Mouse (Mus musculus): Measurements from ENCODE around the gene Slc7a8. TPM values are rescaled to one million over a fixed set of nuclear protein-coding genes. Genes with fewer than 3 reads are reported as not detected.

The Slc7a8 gene
- polyA plus RNA-seq, 1 experiment from 2014 or later: 2.8 TPM

GRCm38 (mm10) chr14:54709054-54709453, 72.7 kb downstream of the Slc7a8 start:
- Histone ChIP-seq H3K4me2 (no peak overlapping the region), H3K4me3 (no peak overlapping the region), H3K9me3 (replicated peaks) (no peaks in the 10 kb centered on the region), H3K36me3 (no peaks in the 10 kb centered on the region), H3K27me3 (replicated peaks) (peaks cover 73% of the 10 kb centered on the region), H3K27ac (no peak overlapping the region), H3K9ac (no peak overlapping the region), H3K4me1 (peaks cover 34% of the 10 kb centered on the region)
- 39% methylated on average over 9 of the region's 9 CpGs for WGBS (ENCODE audit: insufficient replicate concordance)
- ATAC-seq: no peak

DNA sequence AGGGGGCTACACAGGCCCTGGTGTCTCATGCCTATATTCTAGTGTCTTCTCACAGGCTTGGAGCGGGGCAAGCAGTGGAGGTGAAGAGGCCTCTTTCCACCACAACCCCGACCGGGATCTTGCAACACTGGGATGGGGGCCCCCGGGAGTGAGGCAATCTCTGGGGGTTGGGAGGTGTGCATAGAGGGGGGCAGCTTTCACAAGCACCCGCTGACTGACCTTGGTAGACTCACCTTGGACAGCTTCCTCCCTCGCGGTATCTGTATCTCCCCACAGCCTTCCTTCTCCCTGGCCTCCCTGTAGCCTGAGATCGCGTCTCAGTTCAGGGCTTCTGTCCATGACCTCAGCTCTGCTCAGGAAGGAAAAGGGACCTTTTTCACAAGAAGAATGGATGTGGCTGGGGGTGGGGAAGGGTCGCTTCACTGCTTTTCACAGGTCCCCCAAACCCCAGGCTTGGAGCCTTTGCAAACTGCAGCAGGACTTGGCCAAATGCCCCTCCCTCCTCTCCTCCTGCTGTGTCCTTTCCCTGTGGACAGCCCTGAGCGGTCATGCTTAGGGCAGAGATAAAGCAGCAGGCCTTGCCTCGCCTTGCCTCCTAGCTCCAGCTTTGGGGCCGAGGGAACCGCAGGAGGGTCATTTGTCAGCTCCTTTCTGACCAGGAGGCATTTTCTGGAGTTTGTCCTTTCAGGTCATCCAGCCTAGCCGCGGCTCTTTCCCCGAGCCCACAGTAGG, 75.0 kb downstream of the Slc7a8 start:
- no peak for ATAC-seq
- no peak overlapping the region for H3K4me3 ChIP-seq
- peak overlapping the region; percentile 10; the same call in 1 of the 2 replicates for H3K27ac ChIP-seq

GRCm38 (mm10) chr14:54705844-54706243, 75.9 kb downstream of the Slc7a8 start:
- Histone ChIP-seq H3K36me3 (no peaks in the 10 kb centered on the region), H3K4me1 (peaks cover 34% of the 10 kb centered on the region), H3K9ac (no peak overlapping the region), H3K27me3 (replicated peaks) (peaks cover 85% of the 10 kb centered on the region), H3K27ac (peak overlapping the region; percentile 43), H3K9me3 (replicated peaks) (no peaks in the 10 kb centered on the region), H3K4me2 (peak overlapping the region; percentile 38), H3K4me3 (no peak overlapping the region)
- WGBS (ENCODE audit: insufficient replicate concordance): 5% methylated on average over 5 of the region's 5 CpGs
- ATAC-seq: peak; percentile 94

More for the DNA sequence above, 75.0 kb downstream of the Slc7a8 start:
- H3K4me1 ChIP-seq: peaks cover 34% of the 10 kb centered on the region
- peaks cover 90% of the 10 kb centered on the region for H3K27me3 ChIP-seq (replicated peaks)
- no peaks in the 10 kb centered on the region for H3K36me3 ChIP-seq
- H3K4me2 ChIP-seq: peak overlapping the region; percentile 38
- no peaks in the 10 kb centered on the region for H3K9me3 ChIP-seq (replicated peaks)
- no peak overlapping the region for H3K9ac ChIP-seq
- 15% methylated on average over 17 of the region's 17 CpGs for WGBS (ENCODE audit: insufficient replicate concordance)

GRCm38 (mm10) chr14:54703207-54703606, 78.5 kb downstream of the Slc7a8 start:
- H3K27me3 ChIP-seq (replicated peaks): peaks cover 77% of the 10 kb centered on the region
- H3K4me3 ChIP-seq: no peak overlapping the region
- no peak overlapping the region for H3K4me2 ChIP-seq
- WGBS (ENCODE audit: insufficient replicate concordance): 31% methylated on average over 10 of the region's 10 CpGs
- no peak overlapping the region for H3K27ac ChIP-seq
- no peak overlapping the region for H3K9ac ChIP-seq
- H3K4me1 ChIP-seq: peaks cover 29% of the 10 kb centered on the region
- H3K9me3 ChIP-seq (replicated peaks): no peaks in the 10 kb centered on the region
- no peak for ATAC-seq
- no peaks in the 10 kb centered on the region for H3K36me3 ChIP-seq

GRCm38 (mm10) chr14:54701298-54701697, 80.4 kb downstream of the Slc7a8 start:
- Histone ChIP-seq H3K9ac (no peak overlapping the region), H3K4me2 (no peak overlapping the region), H3K27me3 (replicated peaks) (peaks cover 68% of the 10 kb centered on the region), H3K9me3 (replicated peaks) (no peaks in the 10 kb centered on the region), H3K27ac (no peak overlapping the region), H3K36me3 (no peaks in the 10 kb centered on the region), H3K4me3 (no peak overlapping the region), H3K4me1 (peaks cover 22% of the 10 kb centered on the region)
- ATAC-seq: no peak
- 7% methylated on average over 6 of the region's 6 CpGs for WGBS (ENCODE audit: insufficient replicate concordance)

GRCm38 (mm10) chr14:54699586-54699985, 82.2 kb downstream of the Slc7a8 start:
- Histone ChIP-seq H3K4me3 (no peak overlapping the region), H3K9me3 (replicated peaks) (no peaks in the 10 kb centered on the region), H3K27me3 (replicated peaks) (peaks cover 60% of the 10 kb centered on the region), H3K4me2 (no peak overlapping the region), H3K4me1 (peaks cover 13% of the 10 kb centered on the region; the same call in 1 of the 2 replicates), H3K9ac (no peak overlapping the region), H3K27ac (no peak overlapping the region), H3K36me3 (no peaks in the 10 kb centered on the region)
- 44% methylated on average over 3 of the region's 3 CpGs for WGBS (ENCODE audit: insufficient replicate concordance)
- ATAC-seq: no peak

DNA sequence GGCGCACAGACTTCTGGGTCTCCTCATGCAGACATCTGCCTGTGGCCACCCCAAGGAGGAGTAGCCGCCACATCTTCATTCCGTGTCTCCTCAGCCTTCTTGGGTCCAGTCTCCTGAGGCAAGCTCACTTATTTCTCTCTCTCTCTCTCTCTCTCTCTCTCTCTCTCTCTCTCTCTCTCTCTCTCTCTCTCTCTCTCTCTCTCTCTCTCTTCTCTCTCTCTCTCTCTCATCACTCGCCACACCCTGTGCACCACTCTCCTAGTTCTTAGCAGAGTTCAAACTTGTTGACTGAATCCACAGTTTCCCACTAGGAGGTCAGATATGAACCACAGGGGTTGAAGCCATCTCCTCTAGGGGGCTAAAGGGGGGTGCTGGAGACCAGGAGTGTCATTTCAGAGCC, 83.0 kb downstream of the Slc7a8 start, which contains the start of gene Gm29776:
Gm29776 (minus strand) TSS at position 101 of the 400 bp plus-strand sequence.
- 54% methylated on average over 4 of the region's 4 CpGs for WGBS (ENCODE audit: insufficient replicate concordance)
- no peak for ATAC-seq
- Histone ChIP-seq H3K27ac (no peak within 1 kb of the TSS), H3K4me3 (no peak within 1 kb of the TSS), H3K27me3 (replicated peaks) (peaks cover 52% of the 10 kb centered on the region), H3K36me3 (peaks cover 3% of the 10 kb centered on the region), H3K9ac (no peak within 1 kb of the TSS), H3K4me2 (no peak within 1 kb of the TSS), H3K9me3 (replicated peaks) (no peaks in the 10 kb centered on the region), H3K4me1 (peaks cover 13% of the 10 kb centered on the region; the same call in 1 of the 2 replicates)

DNA sequence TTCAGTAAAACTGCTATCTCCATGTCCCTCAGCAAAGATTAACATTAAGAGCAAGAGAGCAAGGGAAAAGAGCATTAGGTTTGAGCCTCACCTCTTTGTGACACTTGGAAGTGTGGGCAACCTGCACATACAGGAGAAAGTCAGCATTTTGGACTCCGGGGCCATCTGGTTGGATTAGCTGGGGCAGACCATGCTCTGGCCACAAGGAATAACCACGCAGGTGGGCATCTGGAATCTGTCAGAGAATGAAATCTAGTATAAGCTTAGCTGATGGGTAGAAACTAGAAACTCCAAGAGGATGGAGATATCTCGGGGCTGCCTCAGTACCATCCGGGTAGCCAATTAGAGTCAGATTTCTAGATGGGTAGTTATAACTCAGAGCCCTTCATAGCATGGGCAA, 85.0 kb downstream of the Slc7a8 start:
- Histone ChIP-seq H3K27me3 (replicated peaks) (peaks cover 32% of the 10 kb centered on the region), H3K4me2 (no peak overlapping the region), H3K4me1 (peaks cover 13% of the 10 kb centered on the region; the same call in 1 of the 2 replicates), H3K27ac (no peak overlapping the region), H3K36me3 (peaks cover 17% of the 10 kb centered on the region), H3K4me3 (no peak overlapping the region), H3K9me3 (replicated peaks) (no peaks in the 10 kb centered on the region), H3K9ac (no peak overlapping the region)
- ATAC-seq: no peak
- 79% methylated on average over 4 of the region's 4 CpGs for WGBS (ENCODE audit: insufficient replicate concordance)

DNA sequence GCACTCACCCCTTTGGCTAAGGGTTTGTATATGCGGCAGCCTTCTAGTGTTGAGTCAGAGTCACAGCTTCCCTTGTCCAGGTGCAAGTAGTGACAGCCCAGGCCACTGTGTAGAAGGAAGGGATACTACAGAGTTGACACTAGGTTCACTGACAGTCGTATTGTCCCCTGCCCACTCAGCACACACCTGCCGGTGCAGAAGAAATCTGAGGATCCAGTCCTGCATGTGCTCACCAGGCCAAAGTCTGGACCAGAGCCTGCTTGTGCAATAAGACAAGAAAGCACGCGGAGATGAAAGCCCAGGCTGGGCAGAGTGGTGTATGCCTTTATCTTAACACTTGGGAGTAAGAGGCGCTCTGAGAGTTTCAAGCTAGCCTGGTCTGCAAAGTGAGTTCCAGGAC, 86.7 kb downstream of the Slc7a8 start:
- Histone ChIP-seq H3K4me3 (no peak overlapping the region), H3K36me3 (peaks cover 28% of the 10 kb centered on the region), H3K9ac (no peak overlapping the region), H3K4me1 (peaks cover 13% of the 10 kb centered on the region; the same call in 1 of the 2 replicates), H3K9me3 (replicated peaks) (no peaks in the 10 kb centered on the region), H3K27me3 (replicated peaks) (peaks cover 27% of the 10 kb centered on the region), H3K4me2 (no peak overlapping the region), H3K27ac (no peak overlapping the region)
- WGBS (ENCODE audit: insufficient replicate concordance): 67% methylated on average over 6 of the region's 6 CpGs
- no peak; the same call in 1 of the 2 replicates for ATAC-seq

DNA sequence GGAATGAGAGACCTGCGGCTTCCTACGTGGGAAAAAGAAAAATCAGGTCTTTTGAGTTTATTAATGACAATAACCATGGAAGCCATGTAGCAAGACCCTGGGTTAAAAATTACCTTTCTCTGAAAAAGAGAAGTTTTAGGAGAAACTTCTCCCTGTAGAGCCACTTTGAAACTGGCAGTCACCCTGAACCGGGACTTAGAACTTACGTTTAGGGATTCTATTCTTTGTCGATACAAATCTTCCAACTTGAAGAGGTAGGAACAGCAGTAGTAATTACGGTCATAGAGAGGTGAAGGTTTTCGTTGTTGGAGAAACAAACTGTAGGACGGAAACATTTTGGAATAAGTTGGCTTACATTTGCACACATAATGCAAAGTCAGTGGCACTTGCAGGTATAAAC, 94.5 kb downstream of the Slc7a8 start:
- Histone ChIP-seq H3K9ac (peak overlapping the region; percentile 88), H3K4me1 (peaks cover 43% of the 10 kb centered on the region), H3K27ac (peak overlapping the region; percentile 99), H3K9me3 (replicated peaks) (no peaks in the 10 kb centered on the region), H3K4me3 (peak overlapping the region; percentile 81), H3K27me3 (replicated peaks) (no peaks in the 10 kb centered on the region), H3K4me2 (peak overlapping the region; percentile 82), H3K36me3 (peaks cover 50% of the 10 kb centered on the region)
- no peak for ATAC-seq
- WGBS (ENCODE audit: insufficient replicate concordance): 3% methylated on average over 8 of the region's 8 CpGs

- peak within 1 kb of the TSS; percentile 82 for H3K4me2 ChIP-seq
- no peaks in the 10 kb centered on the region for H3K27me3 ChIP-seq (replicated peaks)
- ATAC-seq: peak; percentile 92
- peak within 1 kb of the TSS; percentile 81 for H3K4me3 ChIP-seq
- H3K9me3 ChIP-seq (replicated peaks): no peaks in the 10 kb centered on the region
- H3K36me3 ChIP-seq: peaks cover 56% of the 10 kb centered on the region
- peak within 1 kb of the TSS; percentile 99 for H3K27ac ChIP-seq
- H3K4me1 ChIP-seq: peaks cover 49% of the 10 kb centered on the region
- under 1% methylated on average over 44 of the region's 44 CpGs for WGBS (ENCODE audit: insufficient replicate concordance)
- peak within 1 kb of the TSS; percentile 88 for H3K9ac ChIP-seq
Measured at GRCm38 (mm10) chr14:54686522-54687143, 95.1 kb downstream of the Slc7a8 start, which contains the start of gene Acin1. Gene Acin1 (minus strand): TSS chr14:54686931.

GRCm38 (mm10) chr14:54686063-54686521, 95.7 kb downstream of the Slc7a8 start, which contains the start of gene 1700123O20Rik:
Gene 1700123O20Rik (plus strand): TSS chr14:54686216.
- no peaks in the 10 kb centered on the region for H3K27me3 ChIP-seq (replicated peaks)

More at GRCm38 (mm10) chr14:54686063-54686521, 95.7 kb downstream of the Slc7a8 start, which contains the start of gene 1700123O20Rik:
- WGBS (ENCODE audit: insufficient replicate concordance): under 1% methylated on average over 41 of the region's 41 CpGs
- ATAC-seq: peak; percentile 85
- peak within 1 kb of the TSS; percentile 81 for H3K4me3 ChIP-seq
- peaks cover 49% of the 10 kb centered on the region for H3K4me1 ChIP-seq
- H3K4me2 ChIP-seq: peak within 1 kb of the TSS; percentile 82
- H3K9ac ChIP-seq: peak within 1 kb of the TSS; percentile 88
- peak within 1 kb of the TSS; percentile 99 for H3K27ac ChIP-seq
- H3K36me3 ChIP-seq: peaks cover 59% of the 10 kb centered on the region
- no peaks in the 10 kb centered on the region for H3K9me3 ChIP-seq (replicated peaks)

All from liver, embryonic 12.5 days (tissue).